Mouse (Mus musculus): Measurements from ENCODE around the gene Arsk. TPM values are rescaled to one million over a fixed set of nuclear protein-coding genes. Genes with fewer than 3 reads are reported as not detected.
A peak's percentile ranks its signal among the peaks of the same experiment; 100 is the strongest.

Gene Arsk
- polyA plus RNA-seq, 1 experiment from 2014 or later, result 9.3 TPM

DNA sequence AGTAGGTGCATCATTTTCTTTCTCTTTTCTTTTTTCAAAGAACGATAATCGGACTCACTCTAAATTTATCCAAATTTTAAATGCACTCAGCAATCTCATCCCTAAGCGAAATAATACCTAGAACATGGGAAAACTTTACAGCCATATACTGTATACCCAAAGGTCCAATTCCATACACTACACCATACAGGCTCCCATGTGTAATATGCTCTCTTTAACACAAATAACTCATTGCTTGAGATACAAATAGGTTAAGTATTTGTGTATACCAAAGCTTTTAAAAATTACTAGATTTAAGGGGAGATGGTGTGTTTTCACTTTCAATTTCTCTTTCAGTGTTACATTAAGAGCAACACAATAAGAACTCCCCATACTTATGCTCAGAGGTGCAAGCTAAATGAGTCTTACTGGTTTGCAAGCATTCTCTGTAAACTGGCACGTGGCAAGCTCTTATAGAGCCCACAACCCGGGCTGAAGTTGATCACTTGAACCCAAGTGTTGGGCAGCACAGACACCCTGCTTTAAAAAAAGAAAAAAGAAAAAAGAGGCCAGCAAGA, 79.5 kb downstream of the Arsk start:
- peak overlapping the region; percentile 94; the same call in 1 of the 2 replicates for H3K27ac ChIP-seq
- ATAC-seq (replicated peaks; ENCODE audit: low FRiP score), result peak; percentile 49
- H3K4me1 ChIP-seq, result peaks cover 6% of the 10 kb centered on the region
- H3K36me3 ChIP-seq, result no peaks in the 10 kb centered on the region
- no peaks in the 10 kb centered on the region for H3K27me3 ChIP-seq
- WGBS, result 47% methylated on average over 5 of the region's 5 CpGs
- H3K4me3 ChIP-seq (replicated peaks), result peak overlapping the region; percentile 61
- no peak overlapping the region for H3K9ac ChIP-seq
- H3K4me2 ChIP-seq, result peak overlapping the region; percentile 58
- no peaks in the 10 kb centered on the region for H3K9me3 ChIP-seq (replicated peaks)

DNA sequence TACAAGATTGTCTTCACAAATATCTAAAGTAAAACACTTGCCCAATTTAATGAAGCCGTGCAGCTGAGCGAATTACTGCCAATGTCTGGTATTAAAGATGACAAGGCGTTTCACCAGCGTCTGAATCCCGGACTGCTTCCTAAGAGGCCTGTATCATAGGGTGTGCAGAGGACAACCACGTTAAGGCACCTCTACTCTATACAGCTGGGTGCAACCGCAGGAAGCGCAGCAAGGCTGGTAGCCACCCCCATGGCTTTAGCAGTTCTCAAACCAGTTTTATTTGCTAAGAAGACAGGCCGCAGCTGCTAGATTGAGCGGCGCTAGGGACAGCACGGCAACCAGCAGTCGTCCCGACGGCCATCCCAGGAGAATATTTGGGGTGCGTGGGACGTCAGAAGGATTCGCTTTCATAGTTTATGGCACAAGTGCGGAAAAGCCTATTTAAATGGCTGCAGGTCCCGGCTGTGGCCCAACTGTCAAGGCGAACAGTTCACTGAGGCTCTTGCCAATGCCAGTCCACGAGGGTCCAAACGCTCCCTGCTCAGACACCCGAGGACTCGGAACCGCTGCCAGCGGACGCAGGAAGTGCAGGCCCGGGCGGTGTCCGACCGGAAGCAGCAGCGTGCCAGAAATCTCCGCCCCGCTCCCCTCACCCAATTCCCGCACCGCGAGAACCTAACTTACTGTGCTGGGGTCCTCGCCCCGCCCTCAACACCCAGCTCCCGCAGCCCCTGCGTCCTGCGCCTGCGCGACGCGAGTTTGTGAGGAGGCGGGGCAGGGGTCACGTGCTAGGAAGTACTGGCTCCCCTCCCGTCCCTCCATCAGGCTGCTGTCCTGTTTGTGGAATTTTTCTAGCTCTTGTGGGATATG, 80.3 kb downstream of the Arsk start, which contains the start of gene Rfesd:
Gene Rfesd (minus strand): TSS at position 746 of the 870 bp plus-strand sequence.
- Histone ChIP-seq H3K27me3 (no peaks in the 10 kb centered on the region), H3K9me3 (replicated peaks) (no peaks in the 10 kb centered on the region), H3K9ac (peak within 1 kb of the TSS; percentile 71), H3K27ac (peak within 1 kb of the TSS; percentile 94), H3K4me1 (peaks cover 6% of the 10 kb centered on the region), H3K36me3 (no peaks in the 10 kb centered on the region; the same call in 1 of the 2 replicates), H3K4me2 (peak within 1 kb of the TSS; percentile 58), H3K4me3 (replicated peaks) (peak within 1 kb of the TSS; percentile 61)
- WGBS, result under 1% methylated on average over 50 of the region's 50 CpGs
- peak; percentile 100 for ATAC-seq (replicated peaks; ENCODE audit: low FRiP score)

DNA sequence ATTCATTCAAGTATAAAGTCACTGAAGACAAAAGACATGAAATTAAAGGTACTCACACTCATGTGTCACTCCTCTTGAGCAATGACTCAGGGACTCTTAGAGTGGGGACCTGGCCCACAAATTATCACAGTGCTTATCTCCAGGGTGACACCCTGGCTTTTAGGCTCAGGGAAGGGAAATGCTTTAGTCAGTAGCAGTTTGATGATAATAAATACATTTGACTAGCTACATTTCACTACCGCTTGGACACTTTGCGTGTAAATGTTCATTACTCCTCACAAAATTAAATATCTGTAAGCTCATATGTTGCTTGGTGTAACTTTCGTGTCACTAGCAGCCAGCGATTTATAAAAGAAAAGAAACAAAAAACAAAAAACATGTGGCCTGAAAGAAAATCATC, 81.0 kb downstream of the Arsk start:
- 60% methylated on average over 4 of the region's 4 CpGs for WGBS
- Histone ChIP-seq H3K27ac (peak overlapping the region; percentile 94), H3K4me2 (peak overlapping the region; percentile 58), H3K9ac (peak overlapping the region; percentile 71), H3K4me3 (replicated peaks) (peak overlapping the region; percentile 61), H3K4me1 (peaks cover 6% of the 10 kb centered on the region), H3K27me3 (no peaks in the 10 kb centered on the region), H3K9me3 (replicated peaks) (no peaks in the 10 kb centered on the region), H3K36me3 (no peaks in the 10 kb centered on the region; the same call in 1 of the 2 replicates)
- ATAC-seq (replicated peaks; ENCODE audit: low FRiP score), result no peak

DNA sequence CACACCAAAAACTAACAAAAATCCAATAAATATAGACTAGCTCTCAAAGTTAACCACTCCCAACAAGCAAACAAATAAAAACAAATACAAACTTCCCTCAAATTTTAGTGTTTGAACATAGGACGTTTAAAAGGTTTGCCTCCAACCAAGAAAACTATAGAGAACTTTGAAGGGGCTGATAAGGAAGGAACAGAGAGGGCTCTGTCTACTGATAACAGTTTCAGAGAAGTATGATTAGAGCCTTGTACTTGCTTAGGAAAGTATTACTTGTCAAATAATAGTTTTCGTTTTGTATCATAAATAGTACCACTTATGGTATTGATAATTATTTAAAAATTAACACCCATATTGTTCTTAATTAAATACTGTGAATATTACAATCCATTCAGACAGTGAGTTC, 83.9 kb downstream of the Arsk start:
- Histone ChIP-seq H3K27ac (no peak overlapping the region), H3K4me3 (replicated peaks) (no peak overlapping the region), H3K9me3 (replicated peaks) (no peaks in the 10 kb centered on the region), H3K4me1 (peaks cover 6% of the 10 kb centered on the region), H3K4me2 (no peak overlapping the region), H3K9ac (no peak overlapping the region), H3K27me3 (no peaks in the 10 kb centered on the region), H3K36me3 (no peaks in the 10 kb centered on the region; the same call in 1 of the 2 replicates)
- no peak for ATAC-seq (replicated peaks; ENCODE audit: low FRiP score)
- WGBS, result 75% methylated on average over 2 of the region's 2 CpGs

Other genes starting within 250 kb of the Arsk start
- 37.5 and 40.9 TPM in 2 replicates for gene Rhobtb3, start 154.7 kb downstream of the Arsk start, polyA plus RNA-seq (2015; fragmentation: Nextera tagmentation; extraction: Ambion mirVana)
- 0.84 and 0.87 TPM in 2 replicates for gene Spata9, start 131.5 kb downstream of the Arsk start, polyA plus RNA-seq (2015; fragmentation: Nextera tagmentation; extraction: Ambion mirVana)
- 18.9 and 20.2 TPM in 2 replicates for gene Rfesd, start 79.9 kb downstream of the Arsk start, polyA plus RNA-seq (2015; fragmentation: Nextera tagmentation; extraction: Ambion mirVana)
- gene Gpr150, start 41.7 kb downstream of the Arsk start, polyA plus RNA-seq (2015; fragmentation: Nextera tagmentation; extraction: Ambion mirVana), result 0.44 and 0.60 TPM in 2 replicates
- 13.3 and 15.7 TPM in 2 replicates for gene Ttc37, start 74 bp upstream of the Arsk start, polyA plus RNA-seq (2015; fragmentation: Nextera tagmentation; extraction: Ambion mirVana)
- gene Fam81b, start 206.4 kb upstream of the Arsk start, polyA plus RNA-seq (2015; fragmentation: Nextera tagmentation; extraction: Ambion mirVana), result not detected in 2 replicates